Mouse (Mus musculus) c-Kit-positive CD71-positive TER-119-negative erythroid progenitor cells, embryonic 14.5 days (primary cell): ENCODE data around the gene Khk.
"Not testable (repeated sequence)": the region's sequence is repeated elsewhere in the genome, so short reads cannot be mapped to it uniquely, and the experiment has no call there.

Source experiments
- DNase-seq: peaks from one replicate; pipeline ENCODE4 v3.0.0-alpha.2; 2013; ENCODE audit warnings: low read depth

Khk gene

GRCm38 (mm10) chr5:30921256-30922033 is at the start of gene Khk:
Gene Khk (plus strand): TSS chr5:30921431.
- DNase-seq: peak; percentile 87

GRCm38 (mm10) chr5:30872574-30872973 is 48.7 kb upstream of the Khk start:
- DNase-seq: no peak

GRCm38 (mm10) chr5:30874365-30874764 is 46.9 kb upstream of the Khk start:
- no peak for DNase-seq

- DNase-seq: no peak
These were observed 42.6 kb upstream of the Khk start for GRCm38 (mm10) chr5:30878616-30879015.

- no peak for DNase-seq
These were observed 41.8 kb upstream of the Khk start for GRCm38 (mm10) chr5:30879347-30879943.

GRCm38 (mm10) chr5:30881839-30882238 is 39.4 kb upstream of the Khk start:
- not testable (repeated sequence) for DNase-seq

GRCm38 (mm10) chr5:30886209-30886608 is 35.0 kb upstream of the Khk start:
- DNase-seq: no peak

- DNase-seq: no peak
These were observed 34.5 kb upstream of the Khk start for GRCm38 (mm10) chr5:30886731-30887130.

- DNase-seq: peak; percentile 81
These were observed 33.9 kb upstream of the Khk start for GRCm38 (mm10) chr5:30887331-30887761.

- DNase-seq: peak; percentile 90
These were observed 33.3 kb upstream of the Khk start for GRCm38 (mm10) chr5:30887858-30888336.

GRCm38 (mm10) chr5:30888337-30889087 is 32.7 kb upstream of the Khk start, which contains the start of gene Agbl5:
Gene Agbl5 (plus strand): TSS chr5:30888694.
- DNase-seq: peak; percentile 83

GRCm38 (mm10) chr5:30889088-30889754 is 32.0 kb upstream of the Khk start:
- DNase-seq: no peak

- no peak for DNase-seq
These were observed 30.9 kb upstream of the Khk start for GRCm38 (mm10) chr5:30890375-30890774.

- no peak for DNase-seq
These were observed 19.4 kb upstream of the Khk start for GRCm38 (mm10) chr5:30901860-30902259.

GRCm38 (mm10) chr5:30907413-30908059 is 13.7 kb upstream of the Khk start, which contains the start of gene Ost4:
Gene Ost4 (minus strand): TSS chr5:30907788.
- peak; percentile 94 for DNase-seq

- no peak for DNase-seq
These were observed 12.6 kb upstream of the Khk start for GRCm38 (mm10) chr5:30908426-30909299.

- no peak for DNase-seq
These were observed 12.0 kb upstream of the Khk start for GRCm38 (mm10) chr5:30909300-30909659.

- DNase-seq: no peak
These were observed 11.4 kb upstream of the Khk start for GRCm38 (mm10) chr5:30909863-30910262.

GRCm38 (mm10) chr5:30910481-30910880 is 10.8 kb upstream of the Khk start:
- DNase-seq: no peak

GRCm38 (mm10) chr5:30912156-30912555 is 9.1 kb upstream of the Khk start:
- no peak for DNase-seq
